Mouse (Mus musculus) layer of hippocampus, postnatal 14 days (tissue): ENCODE results near the gene Surf4. TPM values are rescaled to one million over a fixed set of nuclear protein-coding genes. Genes with fewer than 3 reads are reported as not detected.

Source experiments
- DNase-seq, 2 experiments: peaks; one replicate each; pipeline ENCODE4 v3.0.0; 2021 to 2022; ENCODE audit warnings: low spot score in 2 of 2, mixed read lengths in 1 of 2
- long read RNA-seq, 2 experiments: library from polyadenylated mRNA; stranded (forward); transcript quantifications; one replicate each; pipeline ENCODE4 v2.0.0; 2021
- total RNA-seq, 2 experiments: library from RNA; stranded (reverse); gene quantifications; 2 replicates each; pipeline ENCODE4 v1.2.3; 2021

Gene Surf4
- total RNA-seq = 10 to 100 TPM; 60.2 to 61.7 TPM
- long read RNA-seq, experiment 1, transcript Surf4-201 (6 exons, 3,281 nt) = major isoform, 70 of 80 reads
- long read RNA-seq, experiment 1, partial matches to known transcripts = 9 of 80 reads
- long read RNA-seq, experiment 1, other reads (novel, unspliced or antisense) = 1 of 80 reads
- long read RNA-seq, experiment 2, transcript Surf4-201 (6 exons, 3,281 nt) = major isoform, 98 of 116 reads
- long read RNA-seq, experiment 2, partial matches to known transcripts = 1 of 116 reads
- long read RNA-seq, experiment 2, other reads (novel, unspliced or antisense) = 17 of 116 reads

DNA sequence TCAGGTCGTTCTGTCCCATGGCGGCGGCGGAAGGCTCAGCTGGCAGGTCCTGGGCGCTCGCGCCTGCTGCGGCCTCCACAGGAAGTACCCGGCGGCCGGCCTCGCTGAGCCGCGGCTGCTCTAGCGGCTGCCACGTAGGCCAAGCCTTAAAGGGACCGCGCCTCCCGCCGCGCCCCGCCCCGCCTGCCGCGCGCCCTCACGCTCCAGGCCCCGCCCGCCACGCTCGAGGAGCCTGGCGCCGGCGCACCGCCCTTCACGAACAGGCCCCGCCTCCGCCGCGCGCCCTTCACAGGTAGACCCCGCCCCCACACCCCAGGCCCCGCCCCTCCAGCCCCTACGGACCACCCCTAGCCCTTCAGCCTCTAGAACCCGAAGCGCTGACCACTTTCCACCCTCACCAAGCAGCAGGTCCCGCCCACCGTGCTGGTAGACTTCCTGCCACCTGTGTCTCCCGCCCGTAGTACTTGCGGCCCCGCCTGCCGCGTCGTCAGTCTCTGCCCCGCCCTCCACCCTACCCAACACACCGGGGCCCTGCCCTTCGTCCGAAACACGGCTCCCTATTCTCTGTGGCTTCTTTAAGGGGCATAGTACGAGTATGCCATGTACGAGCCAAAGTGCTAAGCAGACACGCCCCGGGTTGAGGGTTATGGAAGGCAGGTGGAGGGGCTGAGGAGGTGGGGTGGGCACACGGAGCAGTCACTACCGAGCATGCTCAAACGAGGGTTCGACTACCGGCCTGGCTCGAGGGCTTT is at the start of gene Surf4, which contains the start of gene Stkld1:
Gene Surf4 (minus strand): TSS at position 625 of the 752 bp plus-strand sequence.
Gene Stkld1 (plus strand): TSS at position 744 of the 752 bp plus-strand sequence.
- DNase-seq = peak; percentile 86 to 91

DNA sequence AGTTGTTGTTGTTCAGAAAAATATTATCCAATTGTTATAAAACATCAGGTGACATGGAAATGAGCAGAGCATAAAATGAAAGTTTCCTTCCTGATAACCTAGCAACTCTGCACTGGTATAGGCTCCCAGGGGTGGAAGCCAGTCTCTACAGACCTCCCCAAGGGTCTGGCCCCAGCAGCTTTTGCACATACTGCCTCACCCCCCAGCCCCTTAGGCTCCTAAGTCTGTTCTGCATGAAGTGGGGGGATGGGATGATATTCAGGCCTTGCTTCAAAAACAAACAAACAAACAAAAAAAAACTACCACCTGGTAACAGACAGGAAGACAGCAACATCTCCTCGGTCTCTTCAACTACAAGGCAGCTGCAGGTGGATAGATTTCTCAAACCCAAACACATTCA is 46.6 kb upstream of the Surf4 start:
- no peak for DNase-seq

GRCm38 (mm10) chr2:26973960-26974359 is 40.2 kb upstream of the Surf4 start:
- no peak for DNase-seq

DNA sequence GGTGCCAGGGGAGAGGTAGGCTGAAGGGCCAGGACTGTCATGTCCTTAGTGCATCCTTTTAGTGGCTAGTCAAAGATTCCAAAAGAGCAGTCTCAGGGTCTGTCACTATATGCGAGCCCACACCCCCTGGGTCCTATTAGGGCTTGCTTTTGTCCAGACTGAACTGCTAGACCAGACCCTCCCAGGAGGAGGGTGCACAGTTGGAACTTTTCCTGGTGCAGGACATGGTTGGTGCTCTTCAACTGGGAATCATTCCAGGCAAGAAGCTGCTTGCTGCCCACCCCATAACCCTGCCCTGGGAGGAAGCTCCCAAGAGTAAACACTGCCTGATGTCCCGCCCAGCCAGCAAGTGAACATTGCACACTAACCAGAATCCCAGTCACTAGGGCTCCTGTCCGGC is 39.4 kb upstream of the Surf4 start, which contains the start of gene Adamts13:
Gene Adamts13 (plus strand): TSS at position 301 of the 400 bp plus-strand sequence.
- no peak for DNase-seq

- no peak for DNase-seq
These were observed 33.5 kb upstream of the Surf4 start for GRCm38 (mm10) chr2:26967262-26967661.

GRCm38 (mm10) chr2:26964724-26965370 is 31.1 kb upstream of the Surf4 start:
- DNase-seq = no peak

- DNase-seq = peak; percentile 97 to 98
These were observed 30.4 kb upstream of the Surf4 start, which contains the start of gene Rexo4 for GRCm38 (mm10) chr2:26963923-26964723. Gene Rexo4, minus strand, starts transcription at chr2:26964386.

DNA sequence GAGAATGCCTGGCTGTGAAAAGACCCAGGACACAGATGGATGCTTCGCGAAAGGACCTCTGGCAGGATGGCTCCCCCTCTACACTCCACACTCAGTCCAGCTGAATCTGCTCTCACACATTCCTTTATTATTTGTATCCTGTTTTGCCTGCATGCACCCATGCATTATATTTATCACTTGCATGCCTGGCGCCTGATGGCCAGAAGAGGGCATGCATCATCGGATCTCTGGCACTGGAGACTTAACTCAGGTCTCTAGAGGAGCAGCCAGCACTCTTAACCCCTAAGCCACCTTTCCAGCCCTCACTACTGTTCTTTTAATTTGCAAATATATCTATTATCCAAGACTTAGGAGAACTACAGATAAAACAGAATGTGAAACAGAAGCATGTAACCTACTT is 27.0 kb upstream of the Surf4 start:
- DNase-seq = no peak

- DNase-seq = no peak
These were observed 23.7 kb upstream of the Surf4 start for GRCm38 (mm10) chr2:26957488-26957859.

DNA sequence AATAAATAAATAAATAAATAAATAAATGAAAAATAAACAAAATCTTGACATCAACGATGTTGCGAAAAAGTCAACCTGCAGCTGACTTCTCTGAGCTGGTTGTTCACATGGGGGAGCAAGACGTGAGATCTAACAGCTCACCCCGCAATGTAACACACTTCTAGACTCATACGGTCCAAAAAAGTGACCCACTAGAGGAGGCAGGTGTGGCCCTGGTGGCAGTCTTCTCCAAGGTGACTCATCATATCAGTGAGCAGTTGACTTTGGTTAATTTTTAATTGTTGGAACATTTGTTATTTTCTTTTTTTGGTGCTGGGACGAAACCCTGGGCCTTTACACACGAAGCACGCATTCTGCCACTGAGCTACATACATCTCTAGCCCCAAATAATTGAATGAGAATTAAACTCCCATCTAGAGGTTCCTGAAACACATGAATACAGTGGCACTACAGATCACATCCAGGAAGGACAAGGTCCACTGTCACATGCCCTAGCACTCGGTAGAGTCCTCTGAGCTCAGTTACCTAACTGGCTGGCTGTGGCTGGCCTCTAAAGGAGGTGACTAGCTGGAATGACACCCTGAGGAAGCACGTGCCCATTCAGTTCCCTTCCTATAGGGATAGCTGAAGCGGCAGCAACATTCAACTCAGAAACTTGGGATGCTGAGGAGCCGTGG is 23.2 kb upstream of the Surf4 start:
- no peak for DNase-seq

GRCm38 (mm10) chr2:26954735-26955395 is 21.1 kb upstream of the Surf4 start:
- no peak for DNase-seq

DNA sequence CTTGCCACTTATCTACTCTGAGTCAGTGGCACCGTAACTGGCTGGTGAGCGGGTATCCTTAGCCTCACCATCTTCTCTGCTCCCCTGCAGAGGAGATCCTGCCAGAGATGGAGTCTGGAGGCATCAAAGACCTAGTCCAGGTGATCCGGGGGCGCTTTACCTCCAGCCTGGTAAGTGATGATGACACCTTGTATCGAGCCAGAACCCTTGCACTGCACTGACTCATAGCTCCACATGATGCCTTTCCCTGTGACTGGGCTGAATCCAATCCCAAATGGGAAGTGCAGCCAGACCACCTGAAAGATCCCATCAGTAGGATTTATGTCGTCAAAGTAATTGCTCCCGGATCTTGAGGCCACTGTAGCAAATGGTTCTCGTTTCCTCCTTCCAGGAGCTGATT is 19.1 kb upstream of the Surf4 start:
- DNase-seq = no peak

GRCm38 (mm10) chr2:26952193-26952592 is 18.5 kb upstream of the Surf4 start:
- DNase-seq = no peak

- DNase-seq = no peak
These were observed 17.7 kb upstream of the Surf4 start for GRCm38 (mm10) chr2:26951346-26951905.

GRCm38 (mm10) chr2:26950411-26950810 is 16.7 kb upstream of the Surf4 start:
- no peak for DNase-seq

DNA sequence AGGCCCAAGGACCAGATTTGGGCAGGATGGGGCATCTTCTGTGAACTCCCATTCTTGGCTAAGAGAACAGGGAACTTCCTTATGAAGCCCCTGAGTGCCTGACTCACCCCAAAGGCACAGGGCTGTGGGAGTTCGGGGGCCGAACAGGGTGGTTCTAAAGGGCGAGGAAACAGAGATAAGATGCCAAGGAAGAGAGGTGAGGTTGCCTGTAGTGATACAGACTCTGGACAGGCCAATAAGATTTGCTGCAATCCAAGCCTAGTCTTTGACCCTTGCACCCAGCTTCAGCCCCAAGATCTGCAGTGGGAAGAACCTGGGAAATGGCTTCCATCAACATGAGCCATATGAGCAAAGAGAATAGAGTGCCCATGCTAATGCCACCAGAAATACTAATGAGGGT is 9.5 kb upstream of the Surf4 start:
- no peak for DNase-seq

DNA sequence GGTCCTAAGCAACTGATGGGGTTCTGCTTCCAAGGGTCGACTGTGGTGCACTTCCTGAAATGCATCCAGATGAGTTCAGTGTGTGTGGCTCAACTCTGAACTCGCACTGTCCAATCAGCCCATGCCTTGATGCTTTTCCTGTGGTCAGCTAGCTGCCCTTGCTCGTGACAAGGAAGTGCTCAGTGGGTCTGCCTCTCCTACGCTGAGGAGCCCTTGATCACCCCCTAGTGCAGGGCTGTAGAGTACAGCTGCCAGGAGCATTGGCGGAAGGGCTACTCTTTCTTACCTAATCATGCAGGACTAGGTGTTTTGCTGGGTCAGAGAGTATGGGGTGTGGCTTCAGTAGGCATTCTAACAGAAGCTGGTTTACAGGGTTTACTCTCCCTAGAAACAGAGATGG is 7.8 kb upstream of the Surf4 start:
- DNase-seq = no peak

- no peak for DNase-seq
These were observed 2.7 kb upstream of the Surf4 start for GRCm38 (mm10) chr2:26936425-26936824.

GRCm38 (mm10) chr2:26935286-26935685 is 1.6 kb upstream of the Surf4 start:
- DNase-seq = no peak
